Mouse (Mus musculus): ENCODE data around the gene Ciita.

Gene Ciita

GRCm38 (mm10) chr16:10479857-10480256 lies at the start of gene Ciita:
Ciita (plus strand) TSS chr16:10480059.
- no peak for DNase-seq (ENCODE audit: low read depth, low spot score)

GRCm38 (mm10) chr16:10431911-10432310 lies 47.9 kb upstream of the Ciita start:
- no peak for DNase-seq (ENCODE audit: low read depth, low spot score)

GRCm38 (mm10) chr16:10432387-10432786 lies 47.5 kb upstream of the Ciita start:
- DNase-seq (ENCODE audit: low read depth, low spot score), result no peak

GRCm38 (mm10) chr16:10433344-10433743 lies 46.5 kb upstream of the Ciita start:
- DNase-seq (ENCODE audit: low read depth, low spot score), result no peak

- DNase-seq (ENCODE audit: low read depth, low spot score), result no peak
Measured at GRCm38 (mm10) chr16:10436166-10436565, 43.7 kb upstream of the Ciita start.

DNA sequence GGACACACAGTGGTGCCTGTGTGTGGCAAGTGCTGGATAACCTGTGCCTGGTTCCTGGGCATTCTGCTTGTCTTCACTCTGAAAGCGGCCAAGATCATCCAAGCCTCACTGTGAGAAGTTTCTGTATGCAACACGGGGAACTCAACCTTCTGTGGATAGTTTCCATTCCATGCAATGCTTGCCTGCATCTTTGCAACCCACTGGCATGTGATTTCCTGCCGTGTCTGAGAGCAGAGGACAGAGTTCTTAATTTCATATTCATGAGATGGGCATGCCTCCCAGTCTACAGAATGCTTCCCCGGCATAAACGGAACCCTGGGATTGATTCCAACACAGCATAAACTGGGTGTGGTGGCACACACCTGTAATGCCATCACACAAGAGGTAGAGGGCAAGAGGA lies 41.8 kb upstream of the Ciita start:
- DNase-seq (ENCODE audit: low read depth, low spot score), result no peak

DNA sequence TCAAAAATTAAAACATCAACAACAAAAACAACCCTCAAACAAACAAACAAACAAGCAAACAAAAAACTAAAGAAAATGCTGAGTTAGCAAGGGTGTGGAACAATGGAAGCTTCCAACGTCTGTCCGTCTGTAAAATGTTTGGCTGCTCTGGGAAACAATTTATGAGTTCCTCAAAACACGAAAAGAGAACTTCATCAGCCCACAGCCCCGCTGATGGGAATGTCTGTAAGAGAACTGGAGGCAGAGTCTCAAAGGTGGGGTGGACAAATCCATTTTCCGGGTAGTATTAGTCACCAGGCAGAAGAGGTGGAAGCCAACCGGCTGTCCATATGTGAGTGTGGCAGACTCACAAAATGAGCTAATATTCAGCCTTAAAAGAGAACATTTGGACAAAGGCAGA lies 38.5 kb upstream of the Ciita start:
- DNase-seq (ENCODE audit: low read depth, low spot score), result no peak

- DNase-seq (ENCODE audit: low read depth, low spot score), result no peak
Measured at GRCm38 (mm10) chr16:10441761-10442160, 38.1 kb upstream of the Ciita start.

DNA sequence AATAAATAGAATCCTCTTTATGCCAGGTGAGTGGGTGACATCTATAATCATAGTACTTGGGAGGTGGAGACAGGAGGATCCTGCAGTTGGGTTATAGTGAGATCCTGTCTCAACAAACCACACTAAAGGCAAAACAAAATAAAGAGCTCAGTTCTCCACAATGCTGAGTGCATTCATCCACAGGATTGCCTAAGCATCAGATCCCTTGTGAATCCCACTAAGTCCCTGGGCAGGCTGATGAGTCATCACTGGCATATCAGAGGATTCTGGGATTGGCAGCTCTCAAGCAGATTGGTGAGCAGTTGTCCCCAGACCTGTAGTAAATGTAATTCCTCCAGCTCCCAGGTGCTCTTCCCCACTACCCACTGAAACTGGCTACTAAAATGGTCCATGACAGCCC lies 36.1 kb upstream of the Ciita start:
- DNase-seq (ENCODE audit: low read depth, low spot score), result no peak

DNA sequence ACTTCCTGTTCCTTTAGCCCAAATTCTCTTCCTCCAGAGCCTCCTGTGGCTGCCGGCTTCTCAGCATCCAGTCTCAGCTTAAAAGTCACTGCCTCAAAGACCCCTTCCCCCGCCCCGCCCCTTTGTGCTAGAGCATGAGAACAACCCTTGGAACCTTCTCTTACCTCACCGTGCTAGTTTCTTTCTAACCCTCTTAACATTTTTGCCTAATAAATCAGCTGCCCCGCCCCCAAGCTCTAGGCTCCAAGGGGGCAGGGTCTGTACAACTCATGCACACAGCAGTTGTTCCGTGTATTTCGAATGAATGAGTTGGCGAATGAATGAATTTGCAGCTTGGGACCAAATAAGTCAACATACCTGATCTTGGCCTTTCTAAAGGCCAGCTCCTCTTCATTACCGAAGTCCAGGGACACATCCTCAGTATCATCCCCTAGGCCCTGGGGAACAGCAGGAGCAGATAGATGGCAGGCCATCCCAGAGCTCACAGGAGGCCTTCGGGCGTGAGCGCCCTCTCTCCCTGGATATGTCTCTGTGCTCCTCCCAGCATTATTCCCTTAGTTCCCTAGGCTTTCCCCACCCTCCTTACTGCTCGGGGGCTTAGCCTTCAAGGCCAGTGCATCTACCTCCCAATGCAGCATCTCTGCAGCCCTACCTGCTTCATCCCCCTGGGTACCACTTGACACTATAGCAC lies 33.1 kb upstream of the Ciita start:
- DNase-seq (ENCODE audit: low read depth, low spot score), result peak; percentile 49

DNA sequence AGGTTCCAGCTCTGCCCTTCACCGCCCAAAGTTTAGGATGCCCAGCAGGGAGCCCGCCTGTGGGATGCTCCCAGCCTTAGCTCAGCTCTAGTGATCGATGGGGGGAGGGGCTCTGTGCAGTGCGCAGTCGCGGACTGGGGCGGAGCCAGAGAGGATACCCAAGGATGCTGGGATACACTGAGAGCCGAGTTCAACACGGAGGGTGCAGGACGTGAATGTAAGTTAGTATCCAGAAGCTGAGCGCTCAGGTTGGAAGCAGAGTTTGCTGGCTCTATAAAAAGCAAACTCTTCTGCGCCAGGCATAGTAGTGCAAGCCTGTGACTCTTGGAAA lies 32.6 kb upstream of the Ciita start, which contains the start of gene Tvp23a:
Gene Tvp23a, minus strand, starts transcription at position 99 of the 331 bp plus-strand sequence.
- peak; percentile 95 for DNase-seq (ENCODE audit: low read depth, low spot score)

GRCm38 (mm10) chr16:10447781-10448180 lies 32.1 kb upstream of the Ciita start:
- no peak for DNase-seq (ENCODE audit: low read depth, low spot score)

DNA sequence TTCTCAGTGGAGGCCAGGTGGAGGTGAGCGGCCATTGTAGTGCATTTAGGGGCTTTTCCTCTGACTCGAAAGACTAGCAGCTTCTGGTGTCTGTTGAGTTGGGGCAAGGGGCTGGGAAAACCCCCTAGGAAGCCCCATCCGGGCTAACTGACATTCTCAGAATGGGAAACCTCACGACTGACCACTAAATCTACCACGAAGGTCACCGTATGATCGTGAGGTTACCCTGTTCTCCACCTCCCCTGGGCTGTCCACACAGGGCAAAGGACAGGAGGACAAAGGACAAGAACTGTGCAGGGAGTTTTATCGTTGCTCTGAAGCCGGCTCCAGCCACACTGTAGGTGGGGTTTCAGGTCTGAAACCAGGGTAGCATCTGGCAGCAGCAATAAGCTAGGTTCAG lies 30.9 kb upstream of the Ciita start:
- no peak for DNase-seq (ENCODE audit: low read depth, low spot score)

DNA sequence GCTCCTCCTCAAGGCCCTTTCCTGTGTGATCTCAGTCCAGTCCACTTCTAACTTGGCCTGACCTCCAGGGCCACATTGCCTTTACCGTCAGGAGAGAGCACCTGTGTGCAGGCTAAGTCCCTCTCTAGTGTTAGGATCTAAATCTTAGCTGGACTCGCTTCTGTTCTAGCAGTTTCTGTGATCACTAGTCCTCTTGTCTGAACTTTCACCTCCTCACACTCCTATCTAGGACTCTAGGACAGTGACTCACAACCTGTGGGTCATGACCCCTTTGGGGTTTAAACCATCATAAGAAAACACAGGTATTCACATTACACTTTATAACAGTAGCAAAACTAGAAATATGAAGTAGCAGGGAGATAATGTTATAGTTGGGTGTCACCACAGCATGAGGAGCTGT lies 28.0 kb upstream of the Ciita start:
- no peak for DNase-seq (ENCODE audit: low read depth, low spot score)

DNA sequence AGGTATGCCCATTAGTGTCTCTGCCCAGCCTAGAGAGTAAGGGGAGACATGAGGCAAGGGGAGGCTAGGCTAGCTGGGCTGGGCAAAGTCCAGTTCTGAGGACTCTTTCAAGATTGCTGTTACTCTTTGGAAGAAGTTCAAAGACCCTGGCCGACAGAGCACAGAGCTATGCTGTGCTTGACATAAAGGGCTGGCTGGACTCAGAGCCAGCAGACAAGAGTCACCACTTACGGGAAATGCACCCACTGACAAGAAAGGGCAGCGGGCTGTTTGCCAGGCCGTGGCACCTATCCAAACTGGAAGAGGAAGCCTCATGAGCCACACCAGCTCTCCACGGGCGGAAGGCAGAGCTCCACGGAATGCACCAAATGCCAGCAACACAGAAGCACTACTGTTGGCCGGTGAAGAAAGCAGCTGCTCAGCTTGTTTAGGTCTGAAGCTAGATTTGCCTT lies 27.4 kb upstream of the Ciita start:
- DNase-seq (ENCODE audit: low read depth, low spot score), result no peak

- no peak for DNase-seq (ENCODE audit: low read depth, low spot score)
Measured at GRCm38 (mm10) chr16:10453872-10454582, 25.8 kb upstream of the Ciita start.

- DNase-seq (ENCODE audit: low read depth, low spot score), result no peak
Measured at GRCm38 (mm10) chr16:10454583-10454974, 25.3 kb upstream of the Ciita start.

GRCm38 (mm10) chr16:10460188-10460587 lies 19.7 kb upstream of the Ciita start:
- DNase-seq (ENCODE audit: low read depth, low spot score), result no peak

DNA sequence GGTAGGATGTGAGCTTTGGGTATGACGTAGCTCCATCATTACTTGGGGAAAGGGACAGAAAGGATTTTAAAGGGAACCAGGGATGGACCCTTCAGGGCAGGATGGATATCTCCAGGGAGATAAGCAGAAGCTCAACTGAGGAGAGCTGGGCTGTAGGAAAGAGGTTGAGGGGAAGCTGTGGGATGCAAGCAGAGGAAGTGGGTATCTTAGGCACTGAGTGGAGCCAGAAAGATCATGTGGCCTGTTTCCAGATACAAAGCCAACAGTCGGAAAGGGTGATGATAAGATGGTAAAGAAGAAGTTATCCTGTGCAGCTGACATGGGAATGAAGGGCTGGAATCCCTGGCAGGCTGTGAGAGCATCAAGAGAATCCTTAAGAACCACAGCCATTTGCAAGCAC lies 18.7 kb upstream of the Ciita start:
- DNase-seq (ENCODE audit: low read depth, low spot score), result no peak

DNA sequence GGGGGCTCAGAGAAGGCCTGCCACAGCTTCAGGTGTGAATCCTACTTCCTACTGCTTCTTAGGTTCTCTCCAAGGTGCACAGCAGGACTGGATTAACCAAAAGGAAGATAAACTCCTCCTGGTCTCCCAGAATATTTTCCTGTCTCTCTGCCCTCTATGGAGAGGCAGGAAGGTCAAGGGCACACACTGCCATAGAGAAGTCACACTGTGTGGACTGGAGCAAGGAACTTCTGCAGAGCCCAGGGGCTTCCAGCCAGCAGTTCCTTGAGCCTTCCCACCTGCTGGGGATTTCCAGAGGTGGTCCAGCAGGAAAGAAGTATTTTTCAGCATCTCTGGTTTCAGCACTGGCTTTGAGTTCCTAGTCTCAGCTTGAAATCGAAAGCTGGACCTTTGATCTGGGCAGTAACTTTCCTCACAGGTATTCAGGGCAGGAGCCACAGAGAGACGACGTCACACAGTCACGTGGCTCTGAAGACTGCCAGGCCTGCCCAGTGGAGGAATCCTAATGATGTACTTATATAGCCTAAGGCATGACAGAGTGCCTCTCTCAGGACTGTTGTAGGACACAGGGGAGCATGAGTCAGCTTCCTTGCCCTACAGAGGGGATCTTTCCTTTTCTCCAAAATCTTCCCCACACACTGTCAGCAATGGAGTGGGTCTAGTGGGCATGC lies 14.7 kb upstream of the Ciita start:
- DNase-seq (ENCODE audit: low read depth, low spot score), result peak; percentile 73

- peak; percentile 97 for DNase-seq (ENCODE audit: low read depth, low spot score)
Measured at GRCm38 (mm10) chr16:10467391-10468107, 12.3 kb upstream of the Ciita start.

DNA sequence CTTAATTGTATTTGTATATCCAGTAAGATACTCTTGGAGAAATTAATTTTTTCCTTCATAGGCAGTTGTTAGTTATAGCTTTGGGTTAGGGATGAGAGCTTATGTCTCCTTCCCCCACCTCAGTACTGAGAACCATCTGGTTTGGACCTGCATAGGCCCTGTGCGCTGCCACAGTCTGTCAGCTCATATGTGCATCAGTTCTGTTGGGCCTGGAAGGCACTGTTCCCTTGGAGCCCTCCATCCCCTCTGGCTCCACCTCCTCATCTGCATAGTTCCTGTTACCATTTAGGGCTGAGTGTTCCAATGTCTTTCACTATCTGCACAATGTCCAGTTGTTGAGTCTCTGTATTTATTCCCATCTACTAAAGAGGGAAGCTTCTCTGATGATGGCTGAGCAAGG lies 11.7 kb upstream of the Ciita start:
- DNase-seq (ENCODE audit: low read depth, low spot score), result peak; percentile 73

Measured in ZHBTc4 (cell line).